ENCODE assay signal across 20 mouse cellular contexts in the genomic region with DNA sequence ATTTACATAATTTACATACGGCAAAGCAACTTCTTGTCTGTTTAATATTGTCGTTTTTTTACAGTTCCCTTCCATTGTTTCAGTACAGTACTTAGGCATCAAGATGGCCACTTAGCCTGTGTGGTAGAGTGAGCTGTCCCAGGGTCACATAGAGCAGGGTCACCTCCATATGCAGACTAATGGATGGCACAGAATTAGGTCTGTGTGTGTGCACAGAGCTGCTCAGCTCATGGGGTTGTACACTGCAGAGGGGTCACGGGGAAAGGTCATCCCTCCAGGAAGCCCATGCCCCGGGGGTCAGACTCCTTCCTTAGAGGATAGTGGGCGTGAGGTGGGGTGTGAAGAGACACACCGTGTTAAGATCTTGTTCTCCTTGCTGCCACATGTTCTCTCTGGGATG. TPM values are rescaled to one million over a fixed set of nuclear protein-coding genes. Genes with fewer than 3 reads are reported as not detected.
DNase-seq lines count a peak whose midpoint lies in the region; ATAC-seq lines count a peak whose summit lies in the region.
"Had no signal": no experiment of that assay in that cellular context is flagged by ENCODE, and none has a peak within 500 bp of the region (broad histone marks: within the 10 kb centered on the region; RNA-seq: fewer than 3 reads in every experiment).

No protein-coding gene starts in this region.

- no peak overlapping the region for H3K9ac ChIP-seq in kidney, embryonic 15.5 days
- no peak overlapping the region for H3K9ac ChIP-seq in midbrain, embryonic 15.5 days
- no peak overlapping the region for H3K9ac ChIP-seq in midbrain, embryonic 11.5 days (ENCODE audit: low read length)
- no peak overlapping the region for H3K9ac ChIP-seq in forebrain, embryonic 14.5 days (ENCODE audit: low read length)
- H3K9ac ChIP-seq: embryonic facial prominence, embryonic 13.5 days; forebrain, embryonic 13.5 days; hindbrain, embryonic 12.5 days had no signal

- no peaks in the 10 kb centered on the region for H3K36me3 ChIP-seq in kidney, embryonic 15.5 days
- no peaks in the 10 kb centered on the region for H3K36me3 ChIP-seq in midbrain, embryonic 15.5 days (replicated peaks)
- H3K36me3 ChIP-seq in midbrain, embryonic 11.5 days (ENCODE audit: control insufficient read depth, insufficient read depth, low read length), result no peaks in the 10 kb centered on the region; the same call in 1 of the 2 replicates
- H3K36me3 ChIP-seq in forebrain, embryonic 14.5 days (ENCODE audit: control insufficient read depth, insufficient read depth, low read length), result no peaks in the 10 kb centered on the region
- H3K36me3 ChIP-seq: hindbrain, embryonic 12.5 days had no signal

- ATAC-seq in kidney, embryonic 15.5 days (replicated peaks; ENCODE audit: low FRiP score), result 0 out of 2 replicates have a peak, but pooled peaks have one; percentile 15
- 0 out of 2 replicates have a peak, but pooled peaks have one; percentile 30 for ATAC-seq in midbrain, embryonic 15.5 days (replicated peaks)
- no peak for ATAC-seq in midbrain, embryonic 11.5 days (ENCODE audit: low FRiP score)
- 0 out of 2 replicates have a peak, but pooled peaks have one; percentile 20 for ATAC-seq in erythroblast, adult 5-6 weeks (replicated peaks; ENCODE audit: low FRiP score, poor library complexity, severe bottlenecking)
- ATAC-seq in forebrain, embryonic 14.5 days, result no peak
- ATAC-seq: forebrain, embryonic 13.5 days had no signal

- H3K27ac ChIP-seq in kidney, embryonic 15.5 days, result no peak overlapping the region
- H3K27ac ChIP-seq in midbrain, embryonic 15.5 days, result no peak overlapping the region
- H3K27ac ChIP-seq in midbrain, embryonic 11.5 days (ENCODE audit: low read depth, low read length), result no peak overlapping the region
- H3K27ac ChIP-seq in forebrain, embryonic 14.5 days (ENCODE audit: low read depth, low read length), result no peak overlapping the region
- H3K27ac ChIP-seq: embryonic facial prominence, embryonic 13.5 days; forebrain, embryonic 13.5 days; hindbrain, embryonic 12.5 days had no signal

- no peak overlapping the region for H3K4me2 ChIP-seq in kidney, embryonic 15.5 days
- H3K4me2 ChIP-seq in midbrain, embryonic 15.5 days, result no peak overlapping the region
- H3K4me2 ChIP-seq in midbrain, embryonic 11.5 days, result no peak overlapping the region
- no peak overlapping the region for H3K4me2 ChIP-seq in forebrain, embryonic 14.5 days (ENCODE audit: low read length)
- H3K4me2 ChIP-seq: embryonic facial prominence, embryonic 13.5 days; forebrain, embryonic 13.5 days; hindbrain, embryonic 12.5 days had no signal

- WGBS in kidney, embryonic 15.5 days, result 45% methylated on average over 6 of the region's 6 CpGs
- 70% methylated on average over 6 of the region's 6 CpGs for WGBS in midbrain, embryonic 15.5 days
- 71% methylated on average over 6 of the region's 6 CpGs for WGBS in midbrain, embryonic 11.5 days
- WGBS in forebrain, embryonic 14.5 days, result 78% methylated on average over 6 of the region's 6 CpGs

- no peak overlapping the region for H3K4me3 ChIP-seq in kidney, embryonic 15.5 days (replicated peaks)
- no peak overlapping the region for H3K4me3 ChIP-seq in midbrain, embryonic 15.5 days
- H3K4me3 ChIP-seq in midbrain, embryonic 11.5 days (ENCODE audit: low read depth, low read length), result no peak overlapping the region
- no peak overlapping the region for H3K4me3 ChIP-seq in forebrain, embryonic 14.5 days (ENCODE audit: low read depth, low read length)
- H3K4me3 ChIP-seq: embryonic facial prominence, embryonic 13.5 days; forebrain, embryonic 13.5 days; gastrocnemius, adult 2 months; hindbrain, embryonic 12.5 days had no signal

- peaks cover 3% of the 10 kb centered on the region; the same call in 1 of the 2 replicates for H3K4me1 ChIP-seq in kidney, embryonic 15.5 days
- no peaks in the 10 kb centered on the region for H3K4me1 ChIP-seq in midbrain, embryonic 15.5 days
- no peaks in the 10 kb centered on the region for H3K4me1 ChIP-seq in midbrain, embryonic 11.5 days (ENCODE audit: control insufficient read depth, insufficient read depth, low read length)
- H3K4me1 ChIP-seq in forebrain, embryonic 14.5 days (ENCODE audit: control insufficient read depth, insufficient read depth, low read length), result no peaks in the 10 kb centered on the region
- H3K4me1 ChIP-seq: embryonic facial prominence, embryonic 13.5 days; forebrain, embryonic 13.5 days; hindbrain, embryonic 12.5 days had no signal

- H3K27me3 ChIP-seq in kidney, embryonic 15.5 days, result no peaks in the 10 kb centered on the region
- H3K27me3 ChIP-seq in midbrain, embryonic 15.5 days (replicated peaks), result no peaks in the 10 kb centered on the region
- H3K27me3 ChIP-seq in midbrain, embryonic 11.5 days (ENCODE audit: control insufficient read depth, insufficient read depth, low read length), result no peaks in the 10 kb centered on the region
- H3K27me3 ChIP-seq in forebrain, embryonic 14.5 days (replicated peaks; ENCODE audit: control insufficient read depth, insufficient read depth, low read length), result no peaks in the 10 kb centered on the region
- H3K27me3 ChIP-seq: embryonic facial prominence, embryonic 13.5 days; forebrain, embryonic 13.5 days; hindbrain, embryonic 12.5 days had no signal

- DNase-seq in kidney, adult 9 months, result no peak
- no peak for DNase-seq in midbrain, embryonic 11.5 days (ENCODE audit: low spot score, missing footprints)
- peak; percentile 33 for DNase-seq in embryo, embryonic 10.5 days (ENCODE audit: low spot score)
- no peak for DNase-seq in left cerebral cortex, adult 18-20 months (ENCODE audit: low spot score in 2 of 2)
- DNase-seq in forebrain, embryonic 14.5 days (ENCODE audit: low spot score), result no peak
- DNase-seq: adrenal gland, postnatal 14 days; cerebellum, adult 11-12 months; cerebellum, adult 9-10 months; cerebellum, postnatal 25 days; gastrocnemius, adult 2 months; gastrocnemius, postnatal 25 days; heart, postnatal 10 days; heart, postnatal 4 days had no signal

- H3K9me3 ChIP-seq in kidney, embryonic 15.5 days (replicated peaks), result no peaks in the 10 kb centered on the region
- no peaks in the 10 kb centered on the region for H3K9me3 ChIP-seq in midbrain, embryonic 15.5 days
- no peaks in the 10 kb centered on the region for H3K9me3 ChIP-seq in midbrain, embryonic 11.5 days (ENCODE audit: control insufficient read depth, low read length)
- no peaks in the 10 kb centered on the region for H3K9me3 ChIP-seq in forebrain, embryonic 14.5 days (replicated peaks; ENCODE audit: control insufficient read depth, low read length)
- H3K9me3 ChIP-seq: embryonic facial prominence, embryonic 13.5 days; forebrain, embryonic 13.5 days; hindbrain, embryonic 12.5 days had no signal

RNA-seq across cellular contexts. Expression of gene Plpp1, which starts 24.9 kb away (rescaled TPM):
- polyA plus RNA-seq in kidney, embryonic 15.5 days (2015; fragmentation: Nextera tagmentation; extraction: Ambion mirVana), result 78.7 and 94.8 TPM in 2 replicates
- 59.9 and 62.3 TPM in 2 replicates for polyA plus RNA-seq in midbrain, embryonic 15.5 days (2015; fragmentation: Nextera tagmentation; extraction: Ambion mirVana)
- 19.1 and 20.1 TPM in 2 replicates for polyA plus RNA-seq in midbrain, embryonic 11.5 days (2014; fragmentation: Nextera tagmentation; extraction: Ambion mirVana)
- 89.2 and 96.3 TPM in 2 replicates for total RNA-seq in erythroblast, adult 5-6 weeks (2015; ENCODE audit: low replicate concordance)
- 68.1 and 85.5 TPM in 2 replicates for total RNA-seq in erythroblast, adult 5-6 weeks (2017; ENCODE audit: low replicate concordance)
- total RNA-seq in left cerebral cortex, adult 18-20 months (2021), result 10 to 100 TPM; 26.7 to 33.7 TPM
- polyA plus RNA-seq in forebrain, embryonic 14.5 days (2014; fragmentation: Nextera tagmentation; extraction: Ambion mirVana), result 39.5 and 41.2 TPM in 2 replicates
- total RNA-seq: granulocyte monocyte progenitor cell, adult 5-6 weeks had no signal

Comparison
In these comparisons a context has a peak if more than half of its experiments do, and no peak if none do; other contexts are left out.
1. ATAC-seq: peak in kidney, embryonic 15.5 days (single experiment), midbrain, embryonic 15.5 days (single experiment) and erythroblast, adult 5-6 weeks (single experiment); none in midbrain, embryonic 11.5 days (single experiment) and forebrain, embryonic 14.5 days (single experiment).